Mouse (Mus musculus) midbrain, embryonic 11.5 days (tissue): ENCODE results near the gene Prps1. TPM values are rescaled to one million over a fixed set of nuclear protein-coding genes. Genes with fewer than 3 reads are reported as not detected.

ENCODE experiments used
- ATAC-seq: fragments of 200-750 bp; cut with Nextera tagmentation; 2 replicates; pipeline ENCODE4 v1.8.0; 2017; ENCODE audit warnings: moderate TSS enrichment, moderate library complexity; ENCODE audit not compliant: low FRiP score
- DNase-seq: peaks from one replicate; pipeline ENCODE4 v3.0.0; 2015; ENCODE audit warnings: low spot score; ENCODE audit errors: missing footprints
- H3K27ac ChIP-seq: fragments of 300-500 bp; sonication (generic); 2 replicates; pipeline ENCODE4 v1.5.1; 2014; ENCODE audit warnings: low read depth, low read length
- H3K27me3 ChIP-seq: fragments of 300-500 bp; sonication (generic); 2 replicates; pipeline ENCODE4 v1.6.1; 2014; ENCODE audit warnings: mild to moderate bottlenecking, low read length, moderate library complexity, mixed read lengths; ENCODE audit not compliant: control insufficient read depth, insufficient read depth
- H3K36me3 ChIP-seq: fragments of 300-500 bp; sonication (generic); 2 replicates; pipeline ENCODE4 v1.6.1; 2014; ENCODE audit warnings: mild to moderate bottlenecking, low read length, moderate library complexity, mixed read lengths; ENCODE audit not compliant: control insufficient read depth, insufficient read depth
- H3K4me1 ChIP-seq: fragments of 300-500 bp; sonication (generic); 2 replicates; pipeline ENCODE4 v1.6.1; 2014; ENCODE audit warnings: low read length; ENCODE audit not compliant: control insufficient read depth, insufficient read depth
- H3K4me2 ChIP-seq: fragments of 300-500 bp; sonication (generic); 2 replicates; pipeline ENCODE4 v1.6.1; 2014; ENCODE audit warnings: mild to moderate bottlenecking, moderate library complexity
- H3K4me3 ChIP-seq: fragments of 300-500 bp; sonication (generic); 2 replicates; pipeline ENCODE4 v1.5.1; 2014; ENCODE audit warnings: low read depth, low read length
- H3K9ac ChIP-seq: fragments of 300-500 bp; sonication (generic); 2 replicates; pipeline ENCODE4 v1.6.1; 2014; ENCODE audit warnings: low read length
- H3K9me3 ChIP-seq: fragments of 300-500 bp; sonication (generic); 2 replicates; pipeline ENCODE4 v1.6.1; 2016; ENCODE audit warnings: low read length; ENCODE audit not compliant: control insufficient read depth
- WGBS: fragments of 180-500 bp; shearing (Covaris S2); extraction: QIAGEN DNeasy Blood & Tissue Kit; methylation state at CpG from one replicate; pipeline ENCODE4 v1.1.7; 2014; 5-methylcytosine and 5-hydroxymethylcytosine counted together
- polyA plus RNA-seq: library from polyadenylated mRNA; unstranded; fragments of >200 nt; fragmentation: Nextera tagmentation; extraction: Ambion mirVana; gene quantifications from 2 replicates; pipeline ENCODE4 v1.2.1, GENCODE M21; 2014

Gene Prps1
- polyA plus RNA-seq, 1 experiment from 2014 or later, result 83.0 TPM

DNA sequence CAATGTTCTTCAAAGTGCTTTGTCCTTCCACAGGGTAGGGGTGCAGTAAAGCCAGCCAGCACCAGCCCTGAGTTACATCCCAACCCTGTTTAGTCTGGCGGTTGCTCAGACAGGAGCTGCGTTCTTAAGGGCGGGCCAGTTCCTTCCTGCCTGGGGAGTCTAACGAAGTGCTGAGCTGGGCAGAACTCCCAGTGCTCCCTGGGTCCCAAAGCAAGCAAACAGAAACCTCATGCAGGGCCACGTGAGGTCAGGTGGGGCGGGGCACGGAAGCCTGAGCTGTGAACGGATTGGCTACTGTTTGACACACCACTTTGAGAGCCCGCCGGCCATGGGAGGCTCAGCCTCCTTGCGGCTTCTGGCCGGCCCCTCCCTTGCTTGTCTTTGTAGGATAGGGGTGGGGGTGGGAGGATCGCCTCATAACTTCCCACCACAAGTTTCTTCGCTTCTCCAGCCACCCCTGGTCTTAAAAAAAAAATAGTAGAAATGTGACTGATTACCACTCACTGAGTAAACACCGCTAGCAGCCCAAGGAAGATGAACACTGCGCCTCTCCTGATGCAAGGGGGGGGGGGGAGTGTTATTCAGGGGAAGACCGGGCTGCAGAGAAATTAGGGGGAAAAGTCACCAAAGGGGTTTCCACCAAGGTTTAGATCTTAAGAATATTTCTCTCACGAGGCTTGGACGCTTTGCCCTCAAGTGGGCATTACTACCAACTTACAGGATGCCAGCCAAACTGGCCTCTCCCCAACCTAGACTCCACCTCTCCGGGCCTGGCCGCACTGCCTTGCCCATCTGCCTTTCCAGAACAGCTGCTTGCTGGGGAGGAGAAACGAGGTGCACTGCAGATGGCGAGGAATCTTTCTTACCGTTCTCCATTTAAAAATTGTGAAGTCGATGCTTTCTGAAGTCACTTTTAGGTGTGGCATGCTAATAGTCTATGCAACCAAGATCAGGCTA is 64.0 kb downstream of the Prps1 start:
- Histone ChIP-seq H3K4me1 (no peaks in the 10 kb centered on the region; the same call in 1 of the 2 replicates), H3K9me3 (no peaks in the 10 kb centered on the region), H3K4me3 (no peak overlapping the region), H3K27me3 (peaks cover 14% of the 10 kb centered on the region), H3K4me2 (peak overlapping the region; percentile 35), H3K9ac (0 out of 2 replicates have a peak overlapping the region, but pooled peaks have one; percentile 20), H3K27ac (no peak overlapping the region), H3K36me3 (no peaks in the 10 kb centered on the region)
- WGBS, result 19% methylated on average over 25 of the region's 25 CpGs
- peak; percentile 89 for DNase-seq
- ATAC-seq, result peak; percentile 95

DNA sequence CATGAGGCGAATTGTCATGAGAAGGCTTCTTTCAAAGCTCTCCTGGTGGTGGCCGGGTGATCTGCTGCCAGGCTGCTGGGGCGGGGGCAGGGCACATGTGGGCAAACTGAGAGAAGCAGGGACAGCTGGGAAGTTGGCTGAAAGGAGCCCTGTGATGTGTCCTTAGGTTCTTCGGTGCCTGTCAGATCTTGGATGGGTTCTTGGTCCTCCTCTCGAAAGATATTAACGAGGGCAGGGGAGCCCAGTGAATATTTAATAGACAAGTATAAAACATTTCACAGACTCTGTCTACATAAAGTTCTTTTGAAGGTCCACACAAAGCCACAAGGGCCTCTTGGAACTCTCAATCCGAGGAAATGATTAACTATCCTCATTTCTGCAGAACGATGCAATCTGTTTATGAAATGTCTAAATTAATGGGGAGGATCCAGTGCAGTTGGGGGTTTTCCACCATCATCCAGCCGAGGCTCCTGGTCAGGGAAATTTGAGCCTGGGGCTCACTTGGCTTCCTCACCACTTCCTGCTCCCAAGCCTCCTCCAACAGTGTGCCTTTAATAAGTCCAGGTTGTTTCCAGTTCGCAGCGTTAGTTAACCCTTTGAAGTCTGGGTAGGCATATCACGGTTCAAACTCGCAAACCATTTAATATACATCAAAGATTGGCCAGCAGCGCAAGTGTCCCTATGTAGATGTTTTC is 65.8 kb downstream of the Prps1 start:
- peaks cover 14% of the 10 kb centered on the region for H3K27me3 ChIP-seq
- H3K27ac ChIP-seq, result no peak overlapping the region
- no peaks in the 10 kb centered on the region; the same call in 1 of the 2 replicates for H3K4me1 ChIP-seq
- H3K9ac ChIP-seq, result no peak overlapping the region
- no peaks in the 10 kb centered on the region for H3K36me3 ChIP-seq
- ATAC-seq, result no peak
- no peak overlapping the region for H3K4me3 ChIP-seq
- 76% methylated on average over 14 of the region's 14 CpGs for WGBS
- no peak for DNase-seq
- H3K4me2 ChIP-seq, result no peak overlapping the region
- no peaks in the 10 kb centered on the region for H3K9me3 ChIP-seq

DNA sequence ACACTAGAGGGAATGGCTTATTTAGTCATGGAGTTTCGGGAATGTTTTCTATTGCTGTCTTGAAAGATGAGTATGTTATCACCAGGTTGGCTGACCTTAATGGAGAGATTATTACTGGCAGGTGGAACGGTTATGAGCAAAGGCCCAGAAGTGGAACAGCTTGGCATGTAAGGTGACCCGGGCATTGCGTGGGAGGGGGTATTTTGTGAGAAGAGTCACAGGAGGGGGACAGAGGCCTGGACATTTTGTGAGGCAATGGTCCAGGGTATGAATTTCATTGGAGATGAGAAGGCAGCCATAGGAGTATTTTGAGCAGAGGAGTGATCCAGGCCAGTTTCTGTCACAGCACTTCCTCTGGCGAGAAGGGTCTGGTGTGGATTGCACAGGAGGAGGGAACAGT is 67.8 kb downstream of the Prps1 start:
- no peak overlapping the region for H3K4me3 ChIP-seq
- 90% methylated on average over 5 of the region's 5 CpGs for WGBS
- H3K27ac ChIP-seq, result no peak overlapping the region
- no peak for DNase-seq
- H3K9me3 ChIP-seq, result no peaks in the 10 kb centered on the region
- no peaks in the 10 kb centered on the region; the same call in 1 of the 2 replicates for H3K4me1 ChIP-seq
- H3K4me2 ChIP-seq, result no peak overlapping the region
- peaks cover 6% of the 10 kb centered on the region; the same call in 1 of the 2 replicates for H3K27me3 ChIP-seq
- H3K9ac ChIP-seq, result no peak overlapping the region
- H3K36me3 ChIP-seq, result no peaks in the 10 kb centered on the region
- no peak for ATAC-seq

Other genes starting within 250 kb of the Prps1 start
- gene Frmpd3, start 114.3 kb upstream of the Prps1 start, polyA plus RNA-seq, result 0.63 and 1.7 TPM in 2 replicates
- gene Tsc22d3, start 144.0 kb downstream of the Prps1 start, polyA plus RNA-seq, result 165 and 166 TPM in 2 replicates
- gene Mid2, start 208.0 kb downstream of the Prps1 start, polyA plus RNA-seq, result 3.2 and 3.6 TPM in 2 replicates